Mouse (Mus musculus) heart, adult 2 months (tissue): ENCODE results near the gene Gemin4. TPM values are rescaled to one million over a fixed set of nuclear protein-coding genes. Genes with fewer than 3 reads are reported as not detected.
"Not testable (repeated sequence)": the region's sequence is repeated elsewhere in the genome, so short reads cannot be mapped to it uniquely, and the experiment has no call there.

Experiments used
- DNase-seq, 2 experiments: peaks; one replicate each; pipeline ENCODE4 v3.0.0; 2021
- H3K27ac ChIP-seq: fragments of 200-600 bp; 2 replicates; pipeline ENCODE4 v1.8.1; 2022
- H3K27me3 ChIP-seq: fragments of 200-500 bp; 2 replicates; pipeline ENCODE4 v1.6.1; 2012; ENCODE audit warnings: mild to moderate bottlenecking, low read length, inconsistent platforms, mixed read lengths; ENCODE audit not compliant: control insufficient read depth, insufficient read depth
- H3K36me3 ChIP-seq: fragments of 200-500 bp; 2 replicates; pipeline ENCODE4 v1.6.1; 2012; ENCODE audit warnings: low read length, inconsistent platforms; ENCODE audit not compliant: control insufficient read depth, insufficient read depth
- H3K4me1 ChIP-seq: fragments of 200-500 bp; 2 replicates; pipeline ENCODE4 v1.6.1; 2011; ENCODE audit warnings: low read length; ENCODE audit not compliant: control insufficient read depth, insufficient read depth
- H3K4me3 ChIP-seq: fragments of 200-600 bp; 2 replicates; pipeline ENCODE4 v1.8.1; 2022
- H3K79me2 ChIP-seq: fragments of 200-500 bp; replicated peaks from 2 replicates; pipeline ENCODE4 v1.6.1; 2012; ENCODE audit warnings: mild to moderate bottlenecking, inconsistent platforms, low read length, moderate library complexity, mixed read lengths; ENCODE audit not compliant: control insufficient read depth, insufficient read depth
- H3K9ac ChIP-seq: fragments of 200-500 bp; 2 replicates; pipeline ENCODE4 v1.6.1; 2012; ENCODE audit warnings: low read depth, mild to moderate bottlenecking, control low read depth, inconsistent platforms, low read length, mixed read lengths
- CTCF ChIP-seq: fragments of 200-600 bp; IDR thresholded peaks from 2 replicates; pipeline ENCODE4 v1.8.1; 2022; ENCODE audit warnings: antibody characterized with exemption, mild to moderate bottlenecking, moderate library complexity
- EP300 ChIP-seq: fragments of 200-500 bp; IDR thresholded peaks from 2 replicates; pipeline ENCODE4 v1.6.1; 2011; ENCODE audit warnings: low read depth, low read length, control low read depth; ENCODE audit not compliant: insufficient read depth
- POLR2A ChIP-seq: fragments of 200-500 bp; IDR thresholded peaks from 2 replicates; pipeline ENCODE4 v1.6.1; 2011; ENCODE audit warnings: mild to moderate bottlenecking, low read depth, low read length, control low read depth; ENCODE audit not compliant: insufficient read depth
- WGBS: fragments of 180-500 bp; shearing (Covaris S2); methylation state at CpG from one replicate; pipeline ENCODE4 v1.1.7; 2018; 5-methylcytosine and 5-hydroxymethylcytosine counted together
- intact Hi-C: fragments of 180-260 bp; cut with DNase I; formaldehyde crosslinking; loops from one replicate; pipeline ENCODE4 v1.15.1; 2025
- polyA plus RNA-seq: library from polyadenylated mRNA; depleted of rRNA; stranded (reverse); fragments of >200 nt; gene quantifications from 2 replicates; pipeline ENCODE4 v1.2.3, GENCODE M21; 2012
- total RNA-seq, 2 experiments: library from RNA; stranded (reverse); gene quantifications; 2 replicates each; pipeline ENCODE4 v1.2.3; 2021

The Gemin4 gene
- total and polyA plus RNA-seq, 3 experiments, result 2.3 to 4.5 (median 3.9) TPM

- 79% methylated on average over 5 of the region's 5 CpGs for WGBS
- no peak for DNase-seq
These were observed 7.2 kb upstream of the Gemin4 start for GRCm38 (mm10) chr11:76224631-76225030.

GRCm38 (mm10) chr11:76216681-76217389, 629 bp downstream of the Gemin4 start:
- intact Hi-C loops, result loop anchor here (1.0 to 5.0 kb wide), 3 partner anchors 14 to 135 kb away; partner anchors contain the start of genes Fam57a and Vps53

More at GRCm38 (mm10) chr11:76224631-76225030, 7.2 kb upstream of the Gemin4 start:
- intact Hi-C loops, result no loop called here
- H3K27ac ChIP-seq, result no peak overlapping the region
- no peak overlapping the region for H3K4me3 ChIP-seq
- TF ChIP-seq POLR2A (no peak), CTCF (no peak), EP300 (no peak)
- H3K4me1 ChIP-seq, result no peaks in the 10 kb centered on the region
- no peaks in the 10 kb centered on the region for H3K79me2 ChIP-seq
- H3K36me3 ChIP-seq, result no peaks in the 10 kb centered on the region
- H3K9ac ChIP-seq, result no peak overlapping the region
- H3K27me3 ChIP-seq, result no peaks in the 10 kb centered on the region

GRCm38 (mm10) chr11:76216049-76216540, 1.4 kb downstream of the Gemin4 start:
- H3K4me3 ChIP-seq, result no peak overlapping the region
- H3K27ac ChIP-seq, result peak overlapping the region; percentile 29

More at GRCm38 (mm10) chr11:76216681-76217389, 629 bp downstream of the Gemin4 start:
- no peaks in the 10 kb centered on the region; the same call in none of the 2 replicates for H3K4me1 ChIP-seq
- H3K9ac ChIP-seq, result peak overlapping the region; percentile 76
- no peaks in the 10 kb centered on the region for H3K79me2 ChIP-seq
- H3K27me3 ChIP-seq, result no peaks in the 10 kb centered on the region
- H3K36me3 ChIP-seq, result no peaks in the 10 kb centered on the region
- 2% methylated on average over 33 of the region's 33 CpGs for WGBS
- H3K27ac ChIP-seq, result peak overlapping the region; percentile 92
- TF ChIP-seq POLR2A (no peak), EP300 (0 out of 2 replicates have a peak, but pooled peaks have one; percentile 4)
- peak; percentile 38 to 53 for DNase-seq
- H3K4me3 ChIP-seq, result peak overlapping the region; percentile 93

GRCm38 (mm10) chr11:76215011-76215410, 2.5 kb downstream of the Gemin4 start:
- Histone ChIP-seq H3K4me3 (no peak overlapping the region), H3K27me3 (no peaks in the 10 kb centered on the region), H3K27ac (no peak overlapping the region), H3K79me2 (no peaks in the 10 kb centered on the region), H3K36me3 (no peaks in the 10 kb centered on the region), H3K4me1 (no peaks in the 10 kb centered on the region; the same call in none of the 2 replicates), H3K9ac (no peak overlapping the region)
- no peak for TF ChIP-seq CTCF
- no peak for TF ChIP-seq EP300
- TF ChIP-seq POLR2A, result no peak
- WGBS, result 84% methylated on average over 2 of the region's 2 CpGs
- intact Hi-C loops, result loop anchor here (5.0 kb wide), 1 partner anchor 133 kb away; no protein-coding TSS in a partner anchor
- DNase-seq, result no peak

More at GRCm38 (mm10) chr11:76216049-76216540, 1.4 kb downstream of the Gemin4 start:
- intact Hi-C loops, result loop anchor here (2.0 to 5.0 kb wide), 2 partner anchors 13 to 134 kb away; no protein-coding TSS in a partner anchor
- no peaks in the 10 kb centered on the region for H3K36me3 ChIP-seq
- H3K9ac ChIP-seq, result no peak overlapping the region
- H3K27me3 ChIP-seq, result no peaks in the 10 kb centered on the region
- H3K4me1 ChIP-seq, result no peaks in the 10 kb centered on the region; the same call in none of the 2 replicates
- TF ChIP-seq POLR2A (no peak), CTCF (no peak), EP300 (no peak)
- DNase-seq, result no peak
- 97% methylated on average over 5 of the region's 5 CpGs for WGBS
- no peaks in the 10 kb centered on the region for H3K79me2 ChIP-seq

GRCm38 (mm10) chr11:76213841-76214240, 3.6 kb downstream of the Gemin4 start:
- intact Hi-C loops, result no loop called here
- Histone ChIP-seq H3K27ac (no peak overlapping the region), H3K27me3 (no peaks in the 10 kb centered on the region), H3K79me2 (no peaks in the 10 kb centered on the region), H3K9ac (no peak overlapping the region), H3K36me3 (no peaks in the 10 kb centered on the region), H3K4me3 (no peak overlapping the region), H3K4me1 (no peaks in the 10 kb centered on the region; the same call in none of the 2 replicates)
- TF ChIP-seq CTCF (no peak), POLR2A (no peak), EP300 (no peak)
- 70% methylated on average over 5 of the region's 5 CpGs for WGBS
- no peak for DNase-seq

- 68% methylated on average over 6 of the region's 6 CpGs for WGBS
- DNase-seq, H3K4me1 ChIP-seq, H3K9ac ChIP-seq, H3K4me3 ChIP-seq, H3K27me3 ChIP-seq, H3K27ac ChIP-seq, H3K79me2 ChIP-seq, H3K36me3 ChIP-seq, intact Hi-C loops: not testable (repeated sequence)
These were observed 5.9 kb downstream of the Gemin4 start for GRCm38 (mm10) chr11:76211595-76211994.
